Mouse (Mus musculus) myocyte (in vitro differentiated cells): ENCODE data around the gene Camk1d.

Experiments used
- CEBPB ChIP-seq: IDR thresholded peaks from 2 replicates; pipeline ENCODE4 v1.6.1; 2011; ENCODE audit warnings: mild to moderate bottlenecking, moderate library complexity; ENCODE audit not compliant: poor library complexity, insufficient read depth, severe bottlenecking
- MAX ChIP-seq: IDR thresholded peaks from one replicate; pipeline ENCODE4 v1.6.1; 2011; ENCODE audit warnings: low read depth, mild to moderate bottlenecking, control low read depth
- MYOD1 ChIP-seq, 3 experiments: IDR thresholded peaks; one replicate each; pipeline ENCODE4 v1.6.1; 2011; ENCODE audit warnings: control low read depth in 2 of 3, low read depth in 2 of 3, mild to moderate bottlenecking in 2 of 3, moderate library complexity in 1 of 3; ENCODE audit not compliant: insufficient read length in 2 of 3, control insufficient read depth in 1 of 3
- MYOG ChIP-seq, 3 experiments: IDR thresholded peaks; one replicate each; pipeline ENCODE4 v1.6.1; 2011; ENCODE audit warnings: control low read depth in 2 of 3, low read depth in 2 of 3, mild to moderate bottlenecking in 2 of 3; ENCODE audit not compliant: insufficient read length in 2 of 3, control insufficient read depth in 1 of 3, insufficient read depth in 1 of 3
- POLR2A ChIP-seq: IDR thresholded peaks from one replicate; pipeline ENCODE4 v1.6.1; 2011; ENCODE audit warnings: low read depth, mild to moderate bottlenecking, control low read depth, moderate library complexity; ENCODE audit not compliant: insufficient read length
- POLR2AphosphoS2 ChIP-seq: IDR thresholded peaks from one replicate; pipeline ENCODE4 v1.6.1; 2011; ENCODE audit warnings: low read depth, control low read depth; ENCODE audit not compliant: insufficient read length
- REST ChIP-seq: IDR thresholded peaks from one replicate; pipeline ENCODE4 v1.6.1; 2011; ENCODE audit warnings: mild to moderate bottlenecking, control low read depth, moderate library complexity; ENCODE audit not compliant: insufficient read depth, insufficient read length
- TCF12 ChIP-seq: IDR thresholded peaks from one replicate; pipeline ENCODE4 v1.6.1; 2011; ENCODE audit warnings: mild to moderate bottlenecking, control low read depth; ENCODE audit not compliant: poor library complexity, insufficient read depth, severe bottlenecking
- TCF3 ChIP-seq: IDR thresholded peaks from one replicate; pipeline ENCODE4 v1.6.1; 2011; ENCODE audit warnings: low read depth, control low read depth; ENCODE audit not compliant: insufficient read length
- USF1 ChIP-seq: IDR thresholded peaks from one replicate; pipeline ENCODE4 v1.6.1; 2011; ENCODE audit warnings: low read depth, mild to moderate bottlenecking, control low read depth, moderate library complexity

DNA sequence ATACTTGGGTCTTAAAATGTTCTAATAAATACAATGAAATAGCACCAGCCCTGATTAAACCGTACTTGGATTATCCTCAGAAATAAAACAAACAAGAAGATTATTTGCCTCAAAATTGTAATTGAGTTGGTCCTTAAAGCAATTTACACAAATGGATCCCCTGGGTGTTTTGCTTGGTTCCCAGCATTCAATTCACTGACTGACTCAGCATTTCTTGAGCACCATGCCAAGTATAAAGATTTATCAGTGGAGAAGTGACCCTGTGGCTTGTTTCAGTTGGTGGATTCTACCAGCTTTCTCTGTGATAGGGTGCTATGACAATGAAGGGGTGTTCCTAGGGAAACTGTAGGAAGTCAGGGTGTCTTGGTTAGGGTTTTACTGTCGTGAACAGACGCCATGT is 36.6 kb upstream of the Camk1d start:
- TF ChIP-seq USF1 (no peak), POLR2A (no peak), POLR2AphosphoS2 (no peak), CEBPB (no peak), MAX (no peak), MYOD1 (IDR thresholded peaks at IDR 0.05; ENCODE audit: control insufficient read depth in 1 of 3, insufficient read length in 2 of 3, low read depth in 2 of 3) (no peak), TCF12 (no peak), TCF3 (no peak), REST (no peak), MYOG (IDR thresholded peaks at IDR 0.05; ENCODE audit: control insufficient read depth in 1 of 3, insufficient read depth in 1 of 3, insufficient read length in 2 of 3, low read depth in 2 of 3) (no peak)
